Mouse (Mus musculus) heart, adult 18-20 months (tissue): ENCODE results near the gene Aldh18a1. TPM values are rescaled to one million over a fixed set of nuclear protein-coding genes. Genes with fewer than 3 reads are reported as not detected.
"Not testable (repeated sequence)": the region's sequence is repeated elsewhere in the genome, so short reads cannot be mapped to it uniquely, and the experiment has no call there.

ENCODE experiments used
- DNase-seq, 2 experiments: peaks; one replicate each; pipeline ENCODE4 v3.0.0; 2021 to 2022; ENCODE audit warnings: mixed read lengths in 1 of 2
- total RNA-seq, 2 experiments: library from RNA; stranded (reverse); gene quantifications; 2 replicates each; pipeline ENCODE4 v1.2.3; 2021

The Aldh18a1 gene
- total RNA-seq, 2 experiments from 2014 or later, result 6.4 to 7.9 TPM

- no peak for DNase-seq
Observed at GRCm38 (mm10) chr19:40586908-40587307, 1.4 kb downstream of the Aldh18a1 start.

- DNase-seq, result peak in 1 of 2 experiments; percentile 23
Observed at GRCm38 (mm10) chr19:40581662-40582061, 6.6 kb downstream of the Aldh18a1 start.

DNA sequence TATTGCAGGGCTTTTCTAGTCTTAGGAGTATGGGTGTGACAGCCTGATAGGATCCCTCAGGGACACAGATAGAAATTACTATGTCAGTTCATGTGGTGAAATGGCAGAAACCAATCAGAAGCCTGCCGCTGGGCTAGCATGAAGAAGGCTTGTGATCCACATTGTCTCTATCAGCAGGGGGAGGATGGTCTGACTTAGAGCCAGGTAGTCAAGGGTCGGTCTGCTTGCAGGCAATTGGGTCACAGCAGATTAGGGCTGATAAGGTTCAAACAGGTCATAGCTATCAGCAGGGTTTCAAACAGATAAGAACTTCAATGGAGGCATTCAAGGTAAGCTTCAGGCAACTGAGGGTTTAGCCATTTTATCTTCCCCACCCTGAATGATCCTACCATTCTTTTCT is 7.4 kb downstream of the Aldh18a1 start:
- no peak for DNase-seq

DNA sequence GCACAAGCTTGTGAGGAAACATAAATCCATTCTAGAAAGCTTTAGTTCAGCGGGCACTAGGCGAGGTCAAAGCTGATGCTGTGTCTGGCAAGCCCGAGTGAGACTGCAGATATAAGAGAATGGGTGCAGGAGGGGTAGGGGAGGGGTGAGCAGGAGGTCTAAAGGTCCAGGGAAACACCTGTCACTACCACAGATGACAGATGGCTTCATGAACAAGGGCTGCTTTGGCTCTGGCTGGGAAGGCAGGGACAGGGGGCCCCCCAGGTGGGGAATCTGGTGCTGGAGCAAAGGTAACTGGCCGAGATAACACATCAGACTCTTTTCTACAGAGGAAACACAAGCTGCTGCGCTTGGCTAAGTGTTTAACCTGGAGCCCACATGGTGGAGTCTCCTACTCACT is 12.8 kb downstream of the Aldh18a1 start:
- no peak for DNase-seq

DNA sequence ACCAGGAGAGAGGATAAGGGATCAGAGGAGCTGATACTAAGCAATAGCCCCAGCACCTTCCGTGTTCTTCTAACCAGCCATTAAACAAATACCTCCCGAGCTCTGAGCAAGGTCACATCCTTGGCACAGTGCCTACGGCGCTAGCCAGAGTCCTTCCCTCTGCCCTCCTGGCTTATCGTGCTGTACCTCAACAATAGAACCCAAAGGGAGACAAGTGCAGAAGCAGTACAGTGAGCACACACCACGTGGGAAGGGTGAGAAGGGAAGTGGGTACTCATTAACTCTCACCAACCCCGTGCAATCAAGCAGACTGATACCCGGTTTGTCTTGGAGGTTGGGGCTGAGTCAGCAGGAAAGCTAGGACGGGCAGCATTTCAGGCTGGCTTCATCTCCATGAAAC is 17.5 kb downstream of the Aldh18a1 start:
- DNase-seq, result peak; percentile 56 to 72

DNA sequence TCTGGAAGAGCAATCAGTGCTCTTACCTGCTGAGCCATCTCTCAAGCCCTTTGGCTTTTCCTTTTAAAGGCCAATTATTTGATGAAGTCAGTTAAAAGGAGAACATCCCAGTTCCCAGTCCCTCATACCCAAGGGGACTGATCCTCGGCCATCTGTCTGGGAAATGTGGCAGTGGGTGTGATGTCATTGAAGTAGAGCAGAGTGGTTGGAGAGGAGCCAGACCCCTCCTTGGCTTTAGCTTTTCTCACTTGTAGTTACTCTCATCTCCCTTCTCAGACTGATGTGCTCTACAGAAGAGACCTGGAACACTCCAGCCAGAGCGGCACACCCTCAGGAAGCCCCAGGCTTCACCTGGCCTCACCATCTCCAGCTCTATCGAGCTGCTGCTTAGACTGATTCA is 20.6 kb downstream of the Aldh18a1 start:
- no peak for DNase-seq

DNA sequence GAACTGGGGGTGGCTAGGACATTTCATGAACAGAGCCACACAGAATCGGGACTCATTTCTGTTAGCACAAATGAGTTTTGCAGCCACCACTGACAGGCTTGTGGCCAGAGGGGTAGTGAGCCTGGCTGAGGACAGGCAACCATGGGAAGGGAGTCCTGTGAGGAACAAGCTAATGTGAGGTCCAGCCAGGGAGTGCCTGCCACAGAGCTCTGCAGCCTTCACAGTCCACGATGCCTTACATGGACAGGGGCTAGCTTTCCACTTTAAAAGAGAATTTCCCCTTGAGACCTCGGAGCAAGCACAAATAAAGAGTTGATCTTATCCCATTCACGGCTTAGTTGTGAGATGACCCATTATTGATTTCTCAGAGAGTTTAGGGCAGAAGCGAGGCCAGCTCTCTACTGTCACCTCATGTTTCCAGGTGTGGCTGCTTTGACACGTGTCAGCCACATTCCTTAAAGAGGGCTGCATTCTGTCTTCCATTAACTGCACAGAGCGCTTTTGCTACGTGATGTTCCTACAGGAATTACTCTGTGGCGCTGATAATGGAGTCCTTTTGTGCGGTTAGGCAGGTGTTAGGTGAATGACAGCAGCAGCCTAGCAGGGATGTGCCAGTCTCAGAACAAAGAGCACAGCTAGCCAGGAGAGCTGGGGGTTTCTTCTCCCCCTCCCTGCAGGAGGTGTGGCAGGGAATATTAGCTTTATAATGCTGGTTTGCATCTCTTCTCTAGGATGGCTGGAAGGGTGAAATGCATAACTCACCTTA is 24.2 kb downstream of the Aldh18a1 start:
- no peak for DNase-seq

- DNase-seq, result not testable (repeated sequence)
Observed at GRCm38 (mm10) chr19:40561521-40561920, 26.7 kb downstream of the Aldh18a1 start.

GRCm38 (mm10) chr19:40556029-40556428 is 32.2 kb downstream of the Aldh18a1 start:
- no peak for DNase-seq

DNA sequence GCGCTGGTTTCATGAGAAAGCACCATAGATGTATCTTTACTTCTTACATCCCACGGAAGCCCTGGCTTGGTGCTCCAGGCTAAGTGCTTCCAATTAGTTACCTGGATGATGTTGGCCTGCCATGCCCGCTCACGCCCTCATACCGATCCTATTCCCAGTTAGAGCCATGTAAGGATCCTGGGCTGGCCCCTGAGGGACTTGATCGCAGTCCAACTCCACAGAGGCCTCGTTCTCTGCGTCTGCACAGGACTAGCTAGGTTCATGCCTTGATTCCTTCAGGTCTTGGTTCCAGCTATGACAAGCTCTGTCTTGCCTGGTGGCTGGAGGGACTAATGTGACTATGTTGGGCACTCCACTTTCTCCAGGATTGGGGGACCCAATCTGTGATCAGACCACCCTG is 33.1 kb downstream of the Aldh18a1 start:
- DNase-seq, result no peak

GRCm38 (mm10) chr19:40554343-40554742 is 33.9 kb downstream of the Aldh18a1 start:
- DNase-seq, result no peak

DNA sequence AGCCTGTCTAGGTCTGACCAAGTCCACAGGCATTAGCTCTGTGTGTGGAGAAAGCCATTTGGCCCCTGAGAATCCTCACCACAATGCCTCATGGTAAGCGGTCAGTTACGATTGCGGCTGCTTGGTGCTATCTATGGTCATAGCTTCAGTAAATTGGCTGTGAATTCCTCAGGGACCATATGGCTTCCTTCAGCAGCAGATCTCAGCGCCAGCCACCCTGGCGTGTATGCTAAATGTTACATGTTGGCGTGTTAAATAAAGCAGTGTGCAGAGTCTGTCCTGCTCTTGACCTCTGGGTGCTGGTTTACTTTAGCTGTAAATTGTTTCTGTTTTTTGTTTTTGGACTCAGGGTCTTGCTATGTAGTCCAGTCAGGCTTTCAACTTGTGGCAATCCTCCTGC is 34.4 kb downstream of the Aldh18a1 start:
- no peak for DNase-seq

- DNase-seq, result no peak
Observed at GRCm38 (mm10) chr19:40553014-40553789, 35.1 kb downstream of the Aldh18a1 start.

DNA sequence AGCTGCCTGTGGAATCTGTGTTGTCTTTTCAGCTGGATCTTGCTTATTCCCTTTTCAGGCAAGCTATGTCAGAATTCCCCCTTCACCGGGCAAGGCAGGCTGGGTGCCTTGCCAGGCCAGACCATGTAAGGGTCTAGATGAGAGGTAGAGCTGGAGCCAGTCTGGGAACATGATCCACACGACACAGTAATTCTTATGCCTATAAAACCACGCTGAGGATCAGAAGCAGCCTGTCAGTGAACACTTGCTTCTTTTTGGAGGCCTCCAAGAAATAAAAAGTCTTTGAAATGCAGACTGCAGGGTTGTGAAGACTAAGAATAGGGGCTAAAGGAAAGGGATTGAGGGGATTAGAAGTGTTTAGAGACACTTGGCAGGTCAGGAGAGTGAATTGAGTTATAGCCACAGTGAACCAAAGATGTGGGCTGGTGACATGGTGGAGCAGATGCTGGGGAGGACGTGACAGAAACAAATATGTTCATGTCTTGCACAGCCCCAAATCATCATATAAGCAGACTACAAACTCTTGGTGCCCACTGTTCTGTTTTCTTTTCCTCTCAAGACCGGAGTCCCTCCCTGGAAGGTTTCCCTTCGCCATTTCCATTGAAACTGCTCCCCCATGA is 38.6 kb downstream of the Aldh18a1 start:
- no peak for DNase-seq

DNA sequence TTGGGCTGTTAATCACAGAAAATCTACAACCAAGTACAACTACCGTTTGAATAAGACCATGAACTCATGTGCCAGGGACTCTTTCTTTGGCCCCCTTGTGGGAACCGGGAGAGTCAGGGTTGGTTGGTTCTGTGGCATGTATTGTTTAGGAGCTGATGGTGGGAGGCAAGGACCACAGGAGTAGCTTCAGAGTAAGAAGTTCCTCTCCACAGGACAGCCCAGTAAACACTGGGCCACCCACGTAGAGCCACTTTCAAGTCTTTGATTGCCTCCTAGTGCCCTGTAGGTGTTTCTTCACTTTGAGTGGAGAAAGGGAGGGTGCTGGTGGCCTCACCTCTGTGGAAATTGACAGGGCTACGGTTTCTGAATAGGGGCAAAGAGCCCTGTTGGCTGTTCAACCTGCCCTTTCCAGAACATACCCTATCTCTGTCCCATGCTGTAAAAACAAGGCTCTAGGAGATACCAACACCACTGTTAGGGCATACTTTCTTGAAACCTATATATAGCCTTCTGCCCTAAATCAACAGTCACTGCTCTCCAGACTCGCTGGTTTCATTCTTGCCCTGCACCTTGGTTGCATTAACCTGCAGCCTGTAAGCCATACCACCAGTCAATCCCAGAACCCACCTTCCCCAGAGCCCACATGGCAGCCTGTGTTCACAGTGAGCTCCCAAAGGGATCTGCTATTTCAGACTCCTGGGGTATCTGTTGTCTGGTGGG is 39.3 kb downstream of the Aldh18a1 start:
- no peak for DNase-seq

DNA sequence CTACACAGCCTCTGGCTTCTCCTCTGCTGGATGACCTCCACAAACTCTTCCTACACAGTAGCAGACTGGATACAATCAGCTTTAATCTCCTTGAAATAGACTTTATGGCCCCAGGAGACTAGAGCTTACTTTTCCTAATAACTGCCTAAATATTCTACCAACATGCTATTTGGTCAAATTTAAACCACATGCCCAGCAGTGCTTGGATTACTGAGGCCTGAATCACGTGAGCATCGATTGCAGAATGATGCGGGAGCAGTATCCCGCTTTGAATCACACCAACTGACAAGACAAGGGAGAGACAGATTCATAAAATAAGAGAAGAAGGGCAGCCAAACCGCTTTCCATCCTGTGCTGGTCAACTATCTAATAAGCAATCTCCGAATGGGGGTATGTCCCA is 39.9 kb downstream of the Aldh18a1 start:
- no peak for DNase-seq

GRCm38 (mm10) chr19:40544856-40545255 is 43.4 kb downstream of the Aldh18a1 start:
- DNase-seq, result peak; percentile 62 to 80

GRCm38 (mm10) chr19:40542776-40543175 is 45.5 kb downstream of the Aldh18a1 start:
- no peak for DNase-seq

GRCm38 (mm10) chr19:40536526-40536925 is 51.7 kb downstream of the Aldh18a1 start:
- DNase-seq, result peak in 1 of 2 experiments; percentile 23

- DNase-seq, result peak in 1 of 2 experiments; percentile 63
Observed at GRCm38 (mm10) chr19:40532525-40532924, 55.7 kb downstream of the Aldh18a1 start.

DNA sequence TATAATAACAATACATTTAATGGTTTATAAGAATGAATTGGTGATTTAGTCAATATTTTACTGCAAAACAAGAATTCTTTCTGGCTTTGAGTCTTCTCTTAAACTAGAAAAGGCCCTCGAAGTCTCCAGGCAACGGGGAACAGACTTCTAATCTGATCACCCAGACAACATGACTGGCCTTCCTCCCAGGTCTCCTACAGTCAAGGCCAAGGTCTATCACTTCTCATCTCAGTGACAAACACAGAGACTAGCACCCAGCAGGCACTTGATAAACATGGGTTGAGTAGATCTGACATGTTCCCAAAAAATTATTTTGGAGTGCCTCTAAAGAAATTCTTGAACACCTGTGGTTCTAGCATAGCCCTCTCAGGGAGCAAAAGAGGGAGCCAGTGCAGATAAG is 57.9 kb downstream of the Aldh18a1 start:
- DNase-seq, result no peak

DNA sequence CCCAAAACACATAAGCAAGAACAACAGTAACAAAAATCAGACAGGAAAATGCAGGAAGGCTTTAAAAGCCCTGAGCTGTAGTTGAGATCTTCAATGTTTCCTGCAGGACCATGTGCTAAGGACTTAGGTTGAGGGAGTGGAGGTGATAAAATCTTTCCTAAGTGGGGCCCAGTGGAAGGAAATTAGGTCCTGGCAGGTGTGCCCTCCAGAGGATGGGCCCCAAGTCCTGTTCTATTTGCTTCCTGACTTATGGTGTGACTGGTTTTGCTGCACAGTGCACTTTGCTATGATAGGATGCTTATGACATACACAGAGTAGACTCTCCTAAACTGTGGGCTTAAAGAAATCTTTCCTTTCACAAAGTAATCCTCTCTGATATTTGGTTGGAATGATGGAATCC is 60.0 kb downstream of the Aldh18a1 start:
- DNase-seq, result no peak
